Mouse (Mus musculus): ENCODE results near the gene Gm28048.

GRCm38 (mm10) chr11:22826051-22826450 lies 155.8 kb downstream of the Gm28048 start:
- no peak for TF ChIP-seq GATA1 (IDR thresholded peaks at IDR 0.05; ENCODE audit: borderline replicate concordance, low read length)
- TF ChIP-seq FLI1 (IDR thresholded peaks at IDR 0.05; ENCODE audit: low read length): no peak
